Mouse (Mus musculus) activated CD4-positive, CD25-positive, alpha-beta regulatory T cell, adult 4 months (primary cell): ENCODE results near the gene Mbip. TPM values are rescaled to one million over a fixed set of nuclear protein-coding genes. Genes with fewer than 3 reads are reported as not detected.

Experiments
- ATAC-seq: one replicate; pipeline ENCODE4 v1.8.0; 2017
- polyA plus RNA-seq, 2 experiments: library from polyadenylated mRNA; unstranded; fragments of 100-300 nt; shearing (Covaris generic); gene quantifications; one replicate each; pipeline ENCODE4 v1.2.1; 2017

The Mbip gene
- 10 to 100 TPM; 35.0 to 39.2 TPM for polyA plus RNA-seq

GRCm38 (mm10) chr12:56345367-56346089 is at the start of gene Mbip:
Gene Mbip, minus strand, starts transcription at chr12:56345894.
- ATAC-seq, result peak; percentile 98

GRCm38 (mm10) chr12:56387647-56388205 is 42.0 kb upstream of the Mbip start:
- ATAC-seq, result no peak

- ATAC-seq, result no peak
Observed at GRCm38 (mm10) chr12:56386955-56387646, 41.4 kb upstream of the Mbip start.

- no peak for ATAC-seq
Observed at GRCm38 (mm10) chr12:56344771-56345314, 851 bp downstream of the Mbip start.

GRCm38 (mm10) chr12:56339295-56340056 is 6.2 kb downstream of the Mbip start:
- no peak for ATAC-seq

GRCm38 (mm10) chr12:56333461-56333860 is 12.2 kb downstream of the Mbip start:
- no peak for ATAC-seq

- ATAC-seq, result no peak
Observed at GRCm38 (mm10) chr12:56332475-56332874, 13.2 kb downstream of the Mbip start.

- ATAC-seq, result peak; percentile 74
Observed at GRCm38 (mm10) chr12:56327448-56327998, 18.2 kb downstream of the Mbip start.

GRCm38 (mm10) chr12:56325851-56326250 is 19.8 kb downstream of the Mbip start:
- no peak for ATAC-seq

- no peak for ATAC-seq
Observed at GRCm38 (mm10) chr12:56318941-56319340, 26.8 kb downstream of the Mbip start.

GRCm38 (mm10) chr12:56318059-56318458 is 27.6 kb downstream of the Mbip start:
- ATAC-seq, result no peak

- no peak for ATAC-seq
Observed at GRCm38 (mm10) chr12:56305758-56306157, 39.9 kb downstream of the Mbip start.

GRCm38 (mm10) chr12:56302321-56303017 is 43.2 kb downstream of the Mbip start:
- ATAC-seq, result no peak

- no peak for ATAC-seq
Observed at GRCm38 (mm10) chr12:56301487-56302293, 44.0 kb downstream of the Mbip start.

GRCm38 (mm10) chr12:56299610-56300009 is 46.1 kb downstream of the Mbip start:
- no peak for ATAC-seq

GRCm38 (mm10) chr12:56298919-56299318 is 46.8 kb downstream of the Mbip start:
- no peak for ATAC-seq

GRCm38 (mm10) chr12:56297921-56298830 is 47.5 kb downstream of the Mbip start:
- no peak for ATAC-seq

GRCm38 (mm10) chr12:56297099-56297498 is 48.6 kb downstream of the Mbip start:
- ATAC-seq, result no peak

GRCm38 (mm10) chr12:56296524-56296923 is 49.2 kb downstream of the Mbip start:
- ATAC-seq, result no peak

GRCm38 (mm10) chr12:56295160-56295559 is 50.5 kb downstream of the Mbip start:
- no peak for ATAC-seq
